Mouse (Mus musculus) adrenal gland (tissue): Measurements from ENCODE around the gene Cttn.

ENCODE experiments used
- intact Hi-C: fragments of 180-260 bp; cut with DNase I; formaldehyde crosslinking; loops from one replicate; pipeline ENCODE4 v1.15.1; 2025
- long read RNA-seq, 2 experiments: library from polyadenylated mRNA; unstranded; transcript quantifications; one replicate each; pipeline ENCODE4 v2.0.0; 2020; ENCODE audit warnings: borderline replicate concordance in 1 of 2; ENCODE audit not compliant: insufficient replicate concordance in 1 of 2

Gene Cttn
- long read RNA-seq, experiment 1, transcript Cttn-201 (17 exons, 2,913 nt) = major isoform, 43 of 94 reads
- long read RNA-seq, experiment 1, transcript Cttn-202 (18 exons, 3,286 nt) = minor isoform, 19 of 94 reads
- long read RNA-seq, experiment 1, partial matches to known transcripts = 28 of 94 reads
- long read RNA-seq, experiment 1, other reads (novel, unspliced or antisense) = 4 of 94 reads
- long read RNA-seq, experiment 2, transcript Cttn-202 (18 exons, 3,286 nt) = minor isoform, 19 of 68 reads
- long read RNA-seq, experiment 2, transcript Cttn-201 (17 exons, 2,913 nt) = major isoform, 23 of 68 reads
- long read RNA-seq, experiment 2, partial matches to known transcripts = 17 of 68 reads
- long read RNA-seq, experiment 2, other reads (novel, unspliced or antisense) = 8 of 68 reads

GRCm38 (mm10) chr7:144470545-144471059 is at the start of gene Cttn:
TSS of gene Cttn (minus strand) at chr7:144471009.
- intact Hi-C loops = no loop called here

- intact Hi-C loops = no loop called here
Measured at GRCm38 (mm10) chr7:144519852-144520251, 49.0 kb upstream of the Cttn start.

GRCm38 (mm10) chr7:144516711-144517110 is 45.9 kb upstream of the Cttn start:
- intact Hi-C loops = no loop called here

- intact Hi-C loops = loop anchor here (5.0 kb wide), 1 partner anchor 53 kb away; no protein-coding TSS in a partner anchor
Measured at GRCm38 (mm10) chr7:144509090-144509489, 38.3 kb upstream of the Cttn start.

GRCm38 (mm10) chr7:144506807-144507206 is 36.0 kb upstream of the Cttn start:
- intact Hi-C loops = loop anchor here (5.0 kb wide), 1 partner anchor 55 kb away; no protein-coding TSS in a partner anchor

GRCm38 (mm10) chr7:144503959-144504358 is 33.1 kb upstream of the Cttn start:
- intact Hi-C loops = no loop called here

- intact Hi-C loops = no loop called here
Measured at GRCm38 (mm10) chr7:144492931-144493330, 22.1 kb upstream of the Cttn start.

GRCm38 (mm10) chr7:144490201-144490873 is 19.5 kb upstream of the Cttn start:
- intact Hi-C loops = no loop called here

- intact Hi-C loops = no loop called here
Measured at GRCm38 (mm10) chr7:144489067-144489774, 18.4 kb upstream of the Cttn start.

- intact Hi-C loops = no loop called here
Measured at GRCm38 (mm10) chr7:144480314-144480713, 9.5 kb upstream of the Cttn start.

- intact Hi-C loops = no loop called here
Measured at GRCm38 (mm10) chr7:144479569-144479968, 8.8 kb upstream of the Cttn start.

GRCm38 (mm10) chr7:144475741-144476140 is 4.9 kb upstream of the Cttn start:
- intact Hi-C loops = no loop called here

- intact Hi-C loops = no loop called here
Measured at GRCm38 (mm10) chr7:144473486-144473885, 2.7 kb upstream of the Cttn start.

GRCm38 (mm10) chr7:144471103-144471502 is 294 bp upstream of the Cttn start:
- intact Hi-C loops = no loop called here

GRCm38 (mm10) chr7:144469908-144470544 is 783 bp downstream of the Cttn start:
- intact Hi-C loops = no loop called here

GRCm38 (mm10) chr7:144469181-144469641 is 1.6 kb downstream of the Cttn start:
- intact Hi-C loops = no loop called here

GRCm38 (mm10) chr7:144468741-144469140 is 2.1 kb downstream of the Cttn start:
- intact Hi-C loops = no loop called here

- intact Hi-C loops = no loop called here
Measured at GRCm38 (mm10) chr7:144462577-144462976, 8.2 kb downstream of the Cttn start.

GRCm38 (mm10) chr7:144461246-144461902 is 9.4 kb downstream of the Cttn start:
- intact Hi-C loops = no loop called here

GRCm38 (mm10) chr7:144458881-144459280 is 11.9 kb downstream of the Cttn start:
- intact Hi-C loops = no loop called here
